Mouse (Mus musculus): Measurements from ENCODE around the gene Rab3il1.

DNA sequence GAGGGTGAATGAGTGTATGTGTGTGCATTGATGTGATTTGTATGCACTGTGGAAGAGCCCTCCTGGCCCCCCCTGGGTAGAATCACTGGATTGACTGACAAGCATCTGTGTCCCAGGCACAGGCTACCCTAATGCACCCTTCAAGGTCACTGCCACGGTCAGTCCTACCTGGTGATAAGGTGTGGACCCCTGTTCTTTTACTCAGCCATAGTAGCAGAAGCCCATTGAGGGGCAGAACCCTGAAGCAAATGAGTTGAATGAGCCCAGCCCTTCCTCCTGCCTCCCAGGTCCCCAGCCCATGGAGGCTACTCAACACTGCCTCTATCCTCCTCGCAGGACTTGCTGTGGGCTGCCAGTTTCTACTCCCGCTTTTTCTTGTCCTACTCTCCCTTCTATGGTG lies 53.8 kb downstream of the Rab3il1 start:
- TF ChIP-seq CTCF (IDR thresholded peaks at IDR 0.05; ENCODE audit: control insufficient read depth, insufficient read depth, insufficient replicate concordance, low read depth, low read length) (no peak), POLR2A (IDR thresholded peaks at IDR 0.05; ENCODE audit: control insufficient read depth, low read depth, low read length) (no peak)
